Mouse (Mus musculus) ES-Bruce4 (cell line): ENCODE results near the gene Cmtm6.

Source experiments
- CTCF ChIP-seq: IDR thresholded peaks from one replicate; pipeline ENCODE4 v1.8.1; 2011; ENCODE audit warnings: low read depth, low read length
- EP300 ChIP-seq: IDR thresholded peaks from 2 replicates; pipeline ENCODE4 v1.6.1; 2011; ENCODE audit warnings: low read depth, low read length; ENCODE audit not compliant: insufficient read depth
- POLR2A ChIP-seq: IDR thresholded peaks from one replicate; pipeline ENCODE4 v1.8.1; 2011; ENCODE audit warnings: low read length; ENCODE audit not compliant: insufficient read depth

GRCm38 (mm10) chr9:114767030-114767429 lies 36.1 kb downstream of the Cmtm6 start:
- TF ChIP-seq CTCF (no peak), POLR2A (no peak), EP300 (no peak)
